Mouse (Mus musculus) c-Kit-positive CD71-negative TER-119-negative erythroid progenitor cells, embryonic 14.5 days (primary cell): ENCODE results near the gene Hbb-bt.
"Not testable (repeated sequence)": the region's sequence is repeated elsewhere in the genome, so short reads cannot be mapped to it uniquely, and the experiment has no call there.

ENCODE experiments used
- DNase-seq: peaks from one replicate; pipeline ENCODE4 v3.0.0-alpha.2; 2013; ENCODE audit warnings: low read depth

The Hbb-bt gene

DNA sequence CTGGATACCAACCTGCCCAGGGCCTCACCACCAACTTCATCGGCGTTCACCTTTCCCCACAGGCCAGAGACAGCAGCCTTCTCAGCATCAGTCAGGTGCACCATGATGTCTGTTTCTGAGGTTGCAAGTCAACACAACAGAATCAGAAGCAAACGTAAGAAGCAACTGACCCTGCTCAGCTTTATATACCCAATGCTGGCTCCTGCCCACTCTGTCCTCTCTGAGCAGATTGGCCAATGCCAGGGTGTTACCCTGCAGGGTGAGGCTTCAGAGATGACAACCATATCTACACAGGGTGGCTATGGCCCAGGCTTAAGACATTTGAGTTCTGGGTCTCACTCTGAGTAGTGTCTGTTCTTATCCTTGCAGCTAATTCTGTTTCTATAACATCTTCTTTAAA is at the start of gene Hbb-bt:
Gene Hbb-bt (minus strand): TSS at position 231 of the 400 bp plus-strand sequence.
- no peak for DNase-seq

DNA sequence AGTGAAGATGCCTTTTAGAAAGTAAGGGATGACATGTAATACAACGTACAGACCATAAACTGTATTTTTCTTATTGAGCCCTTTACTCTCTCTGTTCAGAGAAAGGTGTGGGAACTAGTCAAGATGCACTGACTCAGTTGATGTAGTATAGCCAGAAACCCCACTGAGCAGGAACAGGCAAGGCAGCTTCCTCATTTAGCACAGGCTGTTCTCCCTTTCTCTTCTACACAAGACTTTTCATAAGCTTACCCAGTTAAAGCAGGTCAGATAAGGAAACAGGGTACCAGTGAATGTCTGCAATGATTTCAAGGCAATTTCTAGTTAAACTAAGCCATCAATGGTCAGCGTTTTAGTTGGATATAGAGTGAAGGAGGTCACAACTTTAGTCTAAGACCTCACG is 47.7 kb upstream of the Hbb-bt start:
- no peak for DNase-seq

DNA sequence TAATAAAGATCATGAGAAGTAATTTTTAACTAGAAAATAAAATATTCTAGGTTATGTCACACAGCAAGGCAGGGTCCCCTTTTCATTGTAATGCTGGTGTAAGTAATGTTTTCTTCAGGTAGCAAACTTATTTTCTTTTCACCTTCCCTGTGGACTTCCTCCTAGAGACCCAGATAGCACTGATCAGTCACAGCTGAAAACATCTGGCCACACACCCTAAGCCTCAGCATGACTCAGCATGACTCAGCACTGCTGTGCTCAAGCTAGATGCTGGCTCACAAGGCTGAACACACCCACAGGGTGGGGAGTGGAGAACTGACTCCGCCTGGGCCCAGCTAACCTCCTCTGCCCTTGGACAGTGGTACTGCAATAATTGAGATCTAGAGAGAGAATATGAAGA is 47.1 kb upstream of the Hbb-bt start:
- DNase-seq: peak; percentile 88

DNA sequence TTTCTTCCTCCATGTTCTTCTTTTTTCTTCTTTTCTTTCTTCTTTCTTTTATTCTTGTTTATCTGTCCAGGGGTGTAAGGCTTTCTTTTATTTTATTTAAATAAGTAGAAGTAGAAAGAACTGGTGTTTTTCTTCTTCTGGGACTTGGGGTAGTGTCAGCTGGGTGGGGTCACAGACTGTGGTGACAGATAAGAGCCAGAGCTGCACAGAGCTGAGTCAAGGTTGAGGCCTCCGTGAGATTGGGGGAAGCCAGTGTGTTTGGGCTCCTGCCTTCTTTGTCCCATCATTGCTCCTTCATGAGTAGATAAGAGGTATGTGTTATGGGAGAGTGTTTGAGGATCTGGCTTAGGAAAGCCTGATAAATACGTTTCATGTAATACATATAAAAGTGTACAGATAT is 45.3 kb upstream of the Hbb-bt start:
- no peak for DNase-seq

DNA sequence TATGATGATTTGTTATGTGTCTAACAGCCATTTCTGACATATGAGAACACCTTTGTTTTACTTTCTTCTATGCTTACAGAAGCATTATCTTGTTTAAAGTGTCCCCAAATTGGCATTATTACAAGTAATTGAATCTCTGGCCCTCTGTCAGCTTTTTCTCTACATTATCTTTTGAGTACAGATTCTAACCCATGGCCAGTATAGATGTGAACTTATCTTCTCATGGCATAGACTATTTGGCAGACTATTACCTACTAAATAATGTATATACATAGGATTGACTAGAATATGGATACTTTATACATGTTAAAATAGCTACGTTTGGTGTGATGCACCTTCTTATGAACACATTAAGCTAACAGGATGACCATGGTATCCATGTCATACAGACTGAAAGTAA is 40.9 kb upstream of the Hbb-bt start:
- DNase-seq: no peak

DNA sequence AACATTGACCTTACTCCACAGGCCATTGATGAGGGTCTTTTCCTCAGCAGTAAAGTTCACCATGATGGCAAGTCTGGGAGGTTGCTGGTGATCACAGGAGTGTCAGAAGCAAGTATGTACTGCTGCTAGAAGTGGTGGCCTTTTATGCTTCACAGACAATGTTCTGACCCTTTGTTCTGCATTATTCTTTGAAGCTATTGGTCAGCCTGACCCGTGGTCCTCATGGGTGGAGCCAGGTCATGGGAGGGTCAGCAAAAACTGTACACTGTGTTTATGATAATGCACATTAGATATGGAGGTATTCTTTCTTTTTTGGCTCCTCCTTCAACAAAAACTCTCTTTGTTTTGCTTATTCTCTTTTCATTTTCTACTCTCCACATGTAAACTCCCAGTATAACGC is 39.3 kb upstream of the Hbb-bt start, which contains the start of gene Hbb-y:
Gene Hbb-y (minus strand): TSS at position 127 of the 400 bp plus-strand sequence.
- DNase-seq: no peak

DNA sequence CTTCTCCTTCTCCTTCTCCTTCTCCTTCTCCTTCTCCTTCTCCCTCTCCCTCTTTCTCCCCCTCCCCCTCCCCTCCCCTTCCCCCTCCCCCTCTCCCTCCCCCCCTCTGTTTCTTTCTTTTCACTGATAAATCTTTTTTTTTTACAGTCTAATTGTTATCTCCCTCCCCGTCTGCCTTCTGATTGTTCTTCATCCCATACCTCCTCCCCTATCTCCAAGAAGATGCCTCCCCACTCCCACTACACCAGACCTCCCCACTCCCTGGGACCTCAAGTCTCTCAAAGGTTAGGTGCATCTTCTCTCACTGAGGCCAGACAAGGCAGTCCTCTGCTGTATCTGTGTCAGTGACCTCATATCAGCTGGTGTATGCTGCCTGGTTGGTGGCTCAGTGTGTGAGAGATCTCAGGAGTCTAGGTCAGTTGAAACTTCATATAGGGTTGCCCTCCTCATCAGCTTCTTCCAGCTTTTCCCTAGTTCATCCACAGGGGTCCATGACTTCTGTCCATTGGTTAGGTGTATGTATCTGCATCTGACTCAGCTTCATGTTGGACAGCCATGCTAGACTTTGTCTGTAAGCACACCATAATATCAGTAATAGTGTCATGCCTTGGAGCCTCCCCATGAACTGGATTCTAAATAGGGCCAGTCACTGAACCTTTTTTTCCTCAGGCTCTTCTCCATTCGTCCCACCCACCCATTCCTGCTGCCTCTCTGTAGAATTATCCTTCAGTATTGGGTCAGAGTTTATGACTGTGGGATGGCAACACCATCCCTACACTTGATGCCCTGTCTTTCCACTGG is 30.9 kb upstream of the Hbb-bt start:
- DNase-seq: no peak

DNA sequence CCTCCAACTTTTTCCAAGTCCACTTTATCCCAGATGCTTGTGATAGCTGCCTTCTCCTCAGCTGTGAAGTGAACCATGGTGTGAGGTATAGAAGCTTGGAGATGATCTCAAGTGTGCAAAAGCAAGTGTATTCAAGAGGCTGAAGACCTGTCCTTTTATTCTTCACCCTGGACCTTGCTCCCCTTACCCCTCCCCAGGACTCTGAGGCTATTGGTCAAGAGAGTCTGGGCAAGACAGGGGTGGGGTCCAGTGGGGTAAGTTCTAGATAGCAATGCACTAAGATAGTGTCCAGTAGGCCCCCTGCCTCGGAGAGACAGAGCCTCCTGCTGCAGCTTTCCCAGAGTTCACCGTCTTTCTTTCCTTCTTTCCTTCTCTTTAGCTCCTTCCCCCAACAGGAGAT is 29.2 kb upstream of the Hbb-bt start, which contains the start of gene Hbb-bh1:
Gene Hbb-bh1 (minus strand): TSS at position 131 of the 400 bp plus-strand sequence.
- no peak for DNase-seq

DNA sequence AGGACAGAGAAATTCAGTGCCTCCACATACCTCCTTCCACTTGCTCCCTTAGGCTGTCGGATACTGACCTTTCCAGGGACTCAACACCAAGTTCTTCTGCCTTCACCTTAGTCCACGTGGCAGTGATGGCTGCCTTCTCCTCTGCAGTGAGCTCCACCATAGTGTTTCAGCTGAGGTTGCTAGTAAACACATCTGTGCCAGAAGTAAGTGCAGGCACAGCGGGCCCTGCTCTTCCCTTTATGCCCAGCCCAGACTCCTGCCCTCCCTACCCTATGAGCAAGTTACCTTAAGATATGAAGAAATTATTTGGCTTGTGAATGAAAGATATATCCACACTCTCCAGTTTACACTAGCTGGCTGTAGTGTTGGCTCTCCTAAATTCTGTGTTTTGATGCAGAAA is 26.5 kb upstream of the Hbb-bt start, which contains the start of gene Hbb-bh2:
Gene Hbb-bh2 (minus strand): TSS at position 253 of the 400 bp plus-strand sequence.
- no peak for DNase-seq

DNA sequence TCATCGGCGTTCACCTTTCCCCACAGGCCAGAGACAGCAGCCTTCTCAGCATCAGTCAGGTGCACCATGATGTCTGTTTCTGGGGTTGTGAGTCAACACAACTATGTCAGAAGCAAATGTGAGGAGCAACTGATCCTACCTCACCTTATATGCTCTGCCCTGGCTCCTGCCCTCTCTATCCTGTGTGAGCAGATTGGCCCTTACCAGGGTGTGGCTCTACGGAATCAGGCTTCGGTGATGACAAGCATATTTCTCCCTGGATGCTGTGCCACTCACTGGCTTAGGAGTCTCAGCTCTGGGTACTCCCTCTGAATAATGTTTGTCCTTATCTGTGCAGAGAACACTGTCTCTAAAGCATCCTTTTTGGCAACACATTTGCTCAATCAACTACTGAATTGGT is 14.0 kb upstream of the Hbb-bt start, which contains the start of gene Hbb-bs:
Gene Hbb-bs (minus strand): TSS at position 289 of the 400 bp plus-strand sequence.
- no peak for DNase-seq

DNA sequence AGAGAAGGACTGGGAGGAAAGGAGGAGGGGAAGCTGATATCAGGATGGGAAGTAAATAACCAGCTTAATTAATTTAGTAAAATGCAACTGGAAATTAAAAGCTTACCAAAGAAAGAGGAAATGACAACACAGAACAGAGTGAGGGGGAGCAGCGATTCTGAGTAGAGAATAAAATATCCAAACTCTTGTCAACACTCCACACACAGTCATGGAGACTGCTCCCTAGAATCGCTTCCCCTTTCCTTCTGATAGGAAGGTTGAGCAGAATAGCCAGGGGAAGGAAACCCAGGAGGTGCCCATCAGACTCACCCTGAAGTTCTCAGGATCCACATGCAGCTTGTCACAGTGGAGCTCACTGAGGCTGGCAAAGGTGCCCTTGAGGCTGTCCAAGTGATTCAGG is 13.3 kb upstream of the Hbb-bt start:
- not testable (repeated sequence) for DNase-seq

DNA sequence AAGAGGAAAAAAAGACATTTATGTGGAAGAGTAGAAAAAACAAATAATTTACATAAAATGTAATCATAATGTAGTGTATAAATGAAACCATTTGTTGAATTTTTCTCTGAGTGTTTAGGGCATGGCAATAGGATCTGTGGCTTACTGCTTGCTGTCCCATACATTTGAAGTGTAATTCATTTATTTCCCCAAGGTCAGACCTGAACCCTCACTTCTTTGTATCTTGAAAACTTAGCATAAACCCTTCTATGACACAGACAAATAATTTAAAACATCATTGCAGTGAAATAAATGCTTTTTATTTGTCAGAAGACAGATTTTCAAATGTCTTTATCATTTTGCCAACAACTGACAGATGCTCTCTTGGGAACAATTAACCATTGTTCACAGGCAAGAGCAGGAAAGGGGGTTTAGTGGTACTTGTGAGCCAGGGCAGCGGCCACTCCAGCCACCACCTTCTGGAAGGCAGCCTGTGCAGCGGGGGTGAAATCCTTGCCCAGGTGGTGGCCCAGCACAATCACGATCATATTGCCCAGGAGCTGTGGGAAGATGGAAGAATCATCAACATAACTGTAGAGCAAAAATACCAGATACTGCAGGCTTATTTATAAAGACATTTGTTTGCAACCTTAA is 12.6 kb upstream of the Hbb-bt start:
- DNase-seq: no peak

DNA sequence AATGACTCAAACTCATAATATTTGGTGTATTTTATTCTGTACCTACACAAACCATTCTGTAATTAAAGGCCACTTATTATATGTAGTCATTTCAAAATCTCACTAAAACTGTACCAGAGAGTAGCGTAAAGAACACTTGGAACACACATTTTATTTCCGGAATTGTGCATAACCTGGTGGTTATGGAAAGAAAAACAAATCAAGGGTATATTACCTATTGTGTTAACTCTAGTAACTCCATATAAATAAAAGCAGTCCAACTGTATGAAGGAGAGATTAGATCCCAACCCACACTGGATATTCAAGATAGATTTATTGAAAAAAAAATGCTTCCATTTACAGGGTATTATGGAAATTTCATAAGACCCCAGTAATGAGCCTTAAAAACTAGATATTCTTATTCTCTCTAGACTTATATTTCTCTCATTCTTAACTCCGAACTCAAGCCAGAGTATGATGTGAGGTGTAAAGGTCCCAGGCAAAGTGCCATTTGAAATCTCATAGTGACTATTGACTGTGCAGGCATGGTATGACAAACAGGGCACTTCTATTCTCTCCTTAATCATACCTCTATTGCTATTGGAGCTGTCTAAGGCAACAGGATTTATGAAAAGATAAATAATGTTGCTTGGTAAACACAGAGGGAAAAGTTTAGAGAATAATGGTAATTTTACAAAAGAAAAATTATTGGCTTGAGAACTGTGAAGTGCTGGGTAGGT is 11.9 kb upstream of the Hbb-bt start:
- no peak for DNase-seq

DNA sequence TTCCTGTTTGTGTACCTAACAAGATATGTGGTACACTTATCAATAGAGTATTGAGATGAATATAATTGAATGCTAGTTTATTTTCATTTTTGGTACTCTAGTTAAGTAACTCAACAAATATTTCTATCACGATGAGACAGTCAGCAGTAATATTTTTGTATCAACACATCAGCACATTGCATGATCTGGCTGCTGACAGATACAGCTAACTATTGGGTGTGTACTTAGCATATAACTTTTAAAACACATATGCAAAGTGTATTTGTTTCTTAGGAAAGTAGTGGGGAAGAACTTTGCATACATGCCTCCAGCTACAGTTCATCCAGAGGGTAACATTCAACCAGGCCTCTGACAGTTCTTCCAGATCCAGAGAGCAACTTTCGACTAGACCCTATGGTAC is 10.8 kb upstream of the Hbb-bt start:
- no peak for DNase-seq

DNA sequence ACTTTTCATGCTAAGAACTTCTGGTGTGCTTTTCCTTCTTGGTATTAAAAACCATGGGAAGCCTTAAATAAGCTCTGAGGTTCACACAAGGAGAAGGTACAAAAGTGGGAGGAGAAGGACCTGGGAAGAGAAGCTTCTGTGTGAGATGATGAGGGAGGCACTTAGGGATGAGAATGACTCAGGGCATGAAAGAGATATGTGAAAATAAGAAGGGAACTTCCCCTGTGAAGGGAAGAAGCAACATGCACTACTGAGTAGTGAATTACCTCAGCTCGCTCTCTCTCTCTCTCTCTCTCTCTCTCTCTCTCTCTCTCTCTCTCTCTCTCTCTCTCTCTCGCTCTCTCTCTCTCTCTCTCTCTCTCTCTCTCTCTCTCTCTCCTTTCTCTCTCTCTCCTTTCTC is 1.3 kb upstream of the Hbb-bt start:
- not testable (repeated sequence) for DNase-seq

DNA sequence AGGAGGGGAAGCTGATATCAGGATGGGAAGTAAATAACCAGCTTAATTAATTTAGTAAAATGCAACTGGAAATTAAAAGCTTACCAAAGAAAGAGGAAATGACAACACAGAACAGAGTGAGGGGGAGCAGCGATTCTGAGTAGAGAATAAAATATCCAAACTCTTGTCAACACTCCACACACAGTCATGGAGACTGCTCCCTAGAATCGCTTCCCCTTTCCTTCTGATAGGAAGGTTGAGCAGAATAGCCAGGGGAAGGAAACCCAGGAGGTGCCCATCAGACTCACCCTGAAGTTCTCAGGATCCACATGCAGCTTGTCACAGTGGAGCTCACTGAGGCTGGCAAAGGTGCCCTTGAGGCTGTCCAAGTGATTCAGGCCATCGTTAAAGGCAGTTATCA is 644 bp downstream of the Hbb-bt start:
- not testable (repeated sequence) for DNase-seq

DNA sequence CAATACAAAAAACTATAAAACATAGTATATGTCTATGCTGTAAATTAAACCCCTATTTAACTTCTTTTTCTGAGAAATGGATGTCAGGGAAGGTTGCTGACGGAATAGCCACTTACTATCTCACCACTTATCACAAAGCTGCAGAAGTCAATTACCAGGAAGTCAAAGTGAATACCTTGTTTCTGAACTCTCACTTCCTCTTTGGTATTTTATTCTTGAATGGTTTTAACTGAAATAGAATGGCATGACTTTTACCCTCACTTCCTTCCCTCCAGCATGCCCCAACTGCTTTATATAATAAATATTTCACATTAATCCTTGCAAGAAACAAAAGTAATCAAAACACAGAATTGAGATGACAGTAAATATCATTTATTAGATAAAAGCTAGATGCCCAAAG is 1.6 kb downstream of the Hbb-bt start:
- no peak for DNase-seq

DNA sequence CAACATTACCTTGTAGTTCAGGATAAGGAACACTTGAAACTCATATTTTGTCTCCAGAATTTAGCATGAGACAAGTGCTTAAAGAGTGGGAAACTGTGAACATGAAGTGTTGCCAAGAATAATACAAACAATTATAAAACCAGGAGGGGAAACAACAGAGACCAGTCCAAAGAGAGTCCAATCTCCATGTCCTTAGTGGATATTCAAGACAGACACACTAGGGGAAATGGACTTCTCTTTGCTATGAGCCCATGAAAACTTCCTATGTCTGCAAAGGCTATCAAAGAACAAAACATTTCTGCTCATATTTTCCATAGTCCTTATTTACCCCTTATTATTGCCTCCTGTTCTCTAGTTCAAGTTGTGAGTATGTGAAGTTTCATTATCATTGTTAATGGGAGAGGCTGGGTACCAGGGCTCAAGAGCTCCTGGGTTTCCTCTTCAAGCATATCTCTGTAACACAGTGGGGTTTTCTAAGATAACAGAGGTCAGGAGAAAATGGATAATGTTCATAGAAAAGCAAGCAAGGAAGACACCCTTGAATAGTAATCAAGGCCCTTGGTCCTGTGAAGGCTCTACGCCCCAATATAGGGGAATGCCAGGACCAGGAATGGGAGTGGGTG is 2.5 kb downstream of the Hbb-bt start:
- DNase-seq: no peak

DNA sequence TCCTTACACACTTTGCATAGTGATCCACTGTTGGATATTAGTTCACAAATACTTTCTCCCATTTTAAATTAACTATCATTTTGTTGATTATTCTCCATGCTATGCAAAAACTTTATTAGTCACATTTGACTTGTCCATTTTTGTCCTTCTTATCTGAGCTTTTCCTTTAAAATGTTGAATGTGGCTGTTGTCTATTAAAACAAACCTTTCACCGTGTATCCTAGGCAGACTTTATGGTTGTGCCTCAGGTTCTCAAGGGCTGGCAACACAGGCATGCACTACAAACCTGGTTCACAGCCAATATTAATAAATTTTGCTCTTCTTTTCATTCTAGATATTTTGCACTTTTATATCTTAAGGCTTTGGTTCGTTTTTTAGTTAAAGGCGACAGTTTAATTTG is 3.0 kb downstream of the Hbb-bt start:
- DNase-seq: no peak

DNA sequence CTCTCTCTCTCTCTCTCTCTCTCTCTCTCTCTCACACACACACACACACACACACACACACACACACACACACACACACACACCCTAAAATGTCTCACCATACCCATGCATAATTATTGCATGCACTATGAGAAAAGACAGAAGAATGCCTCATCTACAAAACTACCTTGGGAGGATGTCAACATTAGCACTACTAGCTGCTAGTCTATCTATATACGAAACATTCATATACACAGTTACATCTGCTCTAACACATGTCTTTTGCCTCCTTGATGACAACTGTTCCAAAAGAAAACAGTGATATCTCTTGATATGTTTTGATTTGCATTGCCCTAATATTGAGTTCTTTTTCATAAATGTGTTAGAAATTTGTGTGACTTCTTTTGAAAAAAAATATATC is 3.5 kb downstream of the Hbb-bt start:
- DNase-seq: no peak

DNA sequence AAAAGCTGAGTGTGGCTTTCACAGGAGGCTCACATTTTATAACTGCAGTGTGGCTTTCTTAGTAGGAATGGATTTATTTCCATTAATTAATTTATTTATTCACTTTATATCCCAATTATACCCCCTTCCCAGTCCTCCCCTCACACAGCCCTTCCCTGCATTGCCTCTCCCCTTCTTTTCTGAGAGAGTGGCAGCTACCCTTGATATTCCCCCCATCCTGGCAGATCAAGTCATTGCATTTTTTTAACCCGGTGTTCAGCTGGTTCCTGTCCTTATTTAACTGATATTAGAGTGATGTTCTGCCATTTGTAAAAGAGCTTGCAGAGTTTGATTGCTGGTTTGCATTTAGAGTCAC is 4.0 kb downstream of the Hbb-bt start:
- no peak for DNase-seq
